Mouse (Mus musculus) lung, postnatal 0 days (tissue): Measurements from ENCODE around the gene Ahctf1.

Source experiments
- CTCF ChIP-seq: IDR thresholded peaks from 2 replicates; pipeline ENCODE4 v1.5.1; 2016; ENCODE audit warnings: antibody characterized with exemption, mild to moderate bottlenecking
- EP300 ChIP-seq: IDR thresholded peaks from 2 replicates; pipeline ENCODE4 v1.6.1; 2016; ENCODE audit warnings: antibody characterized with exemption, mild to moderate bottlenecking, control low read depth

GRCm38 (mm10) chr1:179835753-179836425 is 32.4 kb upstream of the Ahctf1 start:
- no peak for TF ChIP-seq EP300
- no peak for TF ChIP-seq CTCF
